Mouse (Mus musculus): ENCODE measurements around the gene Higd2a.
"Not testable (repeated sequence)": the region's sequence is repeated elsewhere in the genome, so short reads cannot be mapped to it uniquely, and the experiment has no call there.

Higd2a gene

GRCm38 (mm10) chr13:54582126-54582525 is 7.9 kb upstream of the Higd2a start:
- no peak for DNase-seq (ENCODE audit: low spot score)

GRCm38 (mm10) chr13:54582860-54583259 is 7.1 kb upstream of the Higd2a start:
- no peak for DNase-seq (ENCODE audit: low spot score)

GRCm38 (mm10) chr13:54585831-54586230 is 4.2 kb upstream of the Higd2a start:
- no peak for DNase-seq (ENCODE audit: low spot score)

GRCm38 (mm10) chr13:54589414-54589995 is 502 bp upstream of the Higd2a start:
- no peak for DNase-seq (ENCODE audit: low spot score)

GRCm38 (mm10) chr13:54591776-54592356 is 1.9 kb downstream of the Higd2a start:
- DNase-seq (ENCODE audit: low spot score): no peak

- no peak for DNase-seq (ENCODE audit: low spot score)
Observed at GRCm38 (mm10) chr13:54593617-54594016, 3.6 kb downstream of the Higd2a start.

GRCm38 (mm10) chr13:54596107-54596690 is 6.2 kb downstream of the Higd2a start:
- DNase-seq (ENCODE audit: low spot score): no peak

- no peak for DNase-seq (ENCODE audit: low spot score)
Observed at GRCm38 (mm10) chr13:54596870-54597269, 6.9 kb downstream of the Higd2a start.

GRCm38 (mm10) chr13:54598622-54599143 is 8.7 kb downstream of the Higd2a start:
- DNase-seq (ENCODE audit: low spot score): no peak

- no peak for DNase-seq (ENCODE audit: low spot score)
Observed at GRCm38 (mm10) chr13:54602639-54603111, 12.7 kb downstream of the Higd2a start.

- DNase-seq (ENCODE audit: low spot score): no peak
Observed at GRCm38 (mm10) chr13:54603501-54603900, 13.5 kb downstream of the Higd2a start.

GRCm38 (mm10) chr13:54604221-54604620 is 14.2 kb downstream of the Higd2a start:
- no peak for DNase-seq (ENCODE audit: low spot score)

- DNase-seq (ENCODE audit: low spot score): no peak
Observed at GRCm38 (mm10) chr13:54605426-54605825, 15.4 kb downstream of the Higd2a start.

GRCm38 (mm10) chr13:54607204-54607603 is 17.2 kb downstream of the Higd2a start:
- DNase-seq (ENCODE audit: low spot score): no peak

GRCm38 (mm10) chr13:54608002-54608401 is 18.0 kb downstream of the Higd2a start:
- no peak for DNase-seq (ENCODE audit: low spot score)

- DNase-seq (ENCODE audit: low spot score): peak; percentile 87
Observed at GRCm38 (mm10) chr13:54608666-54609065, 18.7 kb downstream of the Higd2a start.

- no peak for DNase-seq (ENCODE audit: low spot score)
Observed at GRCm38 (mm10) chr13:54609301-54609700, 19.3 kb downstream of the Higd2a start.

GRCm38 (mm10) chr13:54610613-54610971 is 20.6 kb downstream of the Higd2a start:
- DNase-seq (ENCODE audit: low spot score): no peak

GRCm38 (mm10) chr13:54610972-54611754 is 21.2 kb downstream of the Higd2a start, which contains the start of gene Cltb:
Gene Cltb (minus strand): TSS chr13:54611344.
- peak; percentile 74 for DNase-seq (ENCODE audit: low spot score)

- DNase-seq (ENCODE audit: low spot score): not testable (repeated sequence)
Observed at GRCm38 (mm10) chr13:54613141-54613540, 23.1 kb downstream of the Higd2a start.

- no peak for DNase-seq (ENCODE audit: low spot score)
Observed at GRCm38 (mm10) chr13:54616307-54616706, 26.3 kb downstream of the Higd2a start.

GRCm38 (mm10) chr13:54616998-54617397 is 27.0 kb downstream of the Higd2a start:
- DNase-seq (ENCODE audit: low spot score): no peak
